Mouse (Mus musculus) neural tube, embryonic 13.5 days (tissue): ENCODE data around the gene Manbal. TPM values are rescaled to one million over a fixed set of nuclear protein-coding genes. Genes with fewer than 3 reads are reported as not detected.
"Not testable (repeated sequence)": the region's sequence is repeated elsewhere in the genome, so short reads cannot be mapped to it uniquely, and the experiment has no call there.

Experiments
- ATAC-seq: fragments of 200-750 bp; cut with Nextera tagmentation; 2 replicates; pipeline ENCODE4 v1.8.0; 2017; ENCODE audit warnings: low read depth, mild to moderate bottlenecking, moderate TSS enrichment, moderate library complexity
- H3K27ac ChIP-seq: fragments of 300-500 bp; sonication (generic); replicated peaks from 2 replicates; pipeline ENCODE4 v1.5.1; 2015; ENCODE audit warnings: moderate library complexity, mild to moderate bottlenecking, inconsistent platforms
- H3K27me3 ChIP-seq: fragments of 300-500 bp; sonication (generic); 2 replicates; pipeline ENCODE4 v1.6.1; 2015; ENCODE audit warnings: mild to moderate bottlenecking, inconsistent platforms
- H3K36me3 ChIP-seq: fragments of 300-500 bp; sonication (generic); 2 replicates; pipeline ENCODE4 v1.6.1; 2015; ENCODE audit warnings: mild to moderate bottlenecking, inconsistent platforms
- H3K4me1 ChIP-seq: fragments of 300-500 bp; sonication (generic); replicated peaks from 2 replicates; pipeline ENCODE4 v1.6.1; 2015; ENCODE audit warnings: inconsistent platforms
- H3K4me2 ChIP-seq: fragments of 300-500 bp; sonication (generic); 2 replicates; pipeline ENCODE4 v1.6.1; 2015; ENCODE audit warnings: inconsistent platforms, mild to moderate bottlenecking, moderate library complexity
- H3K4me3 ChIP-seq: fragments of 300-500 bp; sonication (generic); 2 replicates; pipeline ENCODE4 v1.5.1; 2015; ENCODE audit warnings: mild to moderate bottlenecking, inconsistent platforms
- H3K9ac ChIP-seq: fragments of 300-500 bp; sonication (generic); 2 replicates; pipeline ENCODE4 v1.6.1; 2015; ENCODE audit warnings: moderate library complexity, mild to moderate bottlenecking, inconsistent platforms
- H3K9me3 ChIP-seq: fragments of 300-500 bp; sonication (generic); 2 replicates; pipeline ENCODE4 v1.6.1; 2016; ENCODE audit warnings: inconsistent platforms
- WGBS: fragments of 180-500 bp; shearing (Covaris S2); methylation state at CpG from one replicate; pipeline ENCODE4 v1.1.7; 2015; 5-methylcytosine and 5-hydroxymethylcytosine counted together
- polyA plus RNA-seq: library from polyadenylated mRNA; unstranded; fragments of >200 nt; fragmentation: Nextera tagmentation; extraction: Ambion mirVana; gene quantifications from 2 replicates; pipeline ENCODE4 v1.2.1, GENCODE M21; 2015

Gene Manbal
- polyA plus RNA-seq, 1 experiment from 2014 or later = 89.9 TPM

- Histone ChIP-seq H3K4me1 (peaks cover 52% of the 10 kb centered on the region), H3K36me3 (no peaks in the 10 kb centered on the region), H3K27me3 (no peaks in the 10 kb centered on the region), H3K27ac (no peak overlapping the region), H3K9me3 (no peaks in the 10 kb centered on the region), H3K4me2 (no peak overlapping the region), H3K9ac (0 out of 2 replicates have a peak overlapping the region, but pooled peaks have one; percentile 12), H3K4me3 (no peak overlapping the region)
- no peak for ATAC-seq
- WGBS = 82% methylated on average over 6 of the region's 6 CpGs
These were observed 4.3 kb downstream of the Manbal start for GRCm38 (mm10) chr2:157371696-157372095.

GRCm38 (mm10) chr2:157373681-157374080 is 6.3 kb downstream of the Manbal start:
- Histone ChIP-seq H3K36me3 (no peaks in the 10 kb centered on the region), H3K4me1 (peaks cover 52% of the 10 kb centered on the region), H3K9ac (no peak overlapping the region), H3K4me2 (no peak overlapping the region), H3K9me3 (no peaks in the 10 kb centered on the region), H3K27ac (no peak overlapping the region), H3K4me3 (no peak overlapping the region), H3K27me3 (no peaks in the 10 kb centered on the region)
- WGBS = 80% methylated on average over 3 of the region's 3 CpGs
- no peak for ATAC-seq

GRCm38 (mm10) chr2:157375051-157375450 is 7.7 kb downstream of the Manbal start:
- H3K4me3 ChIP-seq = no peak overlapping the region
- H3K9ac ChIP-seq = no peak overlapping the region
- H3K4me1 ChIP-seq = peaks cover 41% of the 10 kb centered on the region
- H3K27ac ChIP-seq = no peak overlapping the region
- no peak for ATAC-seq
- 46% methylated on average over 8 of the region's 8 CpGs for WGBS
- H3K27me3 ChIP-seq = no peaks in the 10 kb centered on the region
- H3K4me2 ChIP-seq = no peak overlapping the region
- peaks cover 11% of the 10 kb centered on the region; the same call in 1 of the 2 replicates for H3K36me3 ChIP-seq
- no peaks in the 10 kb centered on the region for H3K9me3 ChIP-seq

- 11% methylated on average over 14 of the region's 14 CpGs for WGBS
- Histone ChIP-seq H3K36me3 (peaks cover 18% of the 10 kb centered on the region; the same call in 1 of the 2 replicates), H3K4me3 (peak overlapping the region; percentile 13; the same call in 1 of the 2 replicates), H3K4me2 (peak overlapping the region; percentile 44), H3K27me3 (no peaks in the 10 kb centered on the region), H3K9me3 (no peaks in the 10 kb centered on the region), H3K4me1 (peaks cover 41% of the 10 kb centered on the region), H3K9ac (peak overlapping the region; percentile 57), H3K27ac (peak overlapping the region; percentile 30)
- peak; percentile 55; the same call in 1 of the 2 replicates for ATAC-seq
These were observed 8.7 kb downstream of the Manbal start for GRCm38 (mm10) chr2:157375794-157376757.

- H3K27ac ChIP-seq = peak overlapping the region; percentile 46; the same call in 1 of the 2 replicates
- peaks cover 34% of the 10 kb centered on the region for H3K4me1 ChIP-seq
- H3K4me3 ChIP-seq = no peak overlapping the region
- 11% methylated on average over 3 of the region's 3 CpGs for WGBS
- no peaks in the 10 kb centered on the region for H3K9me3 ChIP-seq
- ATAC-seq = no peak
- H3K27me3 ChIP-seq = no peaks in the 10 kb centered on the region
- H3K4me2 ChIP-seq = no peak overlapping the region
- H3K9ac ChIP-seq = no peak overlapping the region
- peaks cover 21% of the 10 kb centered on the region; the same call in 1 of the 2 replicates for H3K36me3 ChIP-seq
These were observed 9.6 kb downstream of the Manbal start for GRCm38 (mm10) chr2:157376995-157377394.

GRCm38 (mm10) chr2:157384836-157385235 is 17.4 kb downstream of the Manbal start:
- 73% methylated on average over 4 of the region's 4 CpGs for WGBS
- Histone ChIP-seq H3K9me3 (no peaks in the 10 kb centered on the region), H3K4me3 (no peak overlapping the region)

GRCm38 (mm10) chr2:157388901-157389590 is 21.7 kb downstream of the Manbal start:
- ATAC-seq, H3K9me3 ChIP-seq, H3K27me3 ChIP-seq, H3K9ac ChIP-seq, H3K27ac ChIP-seq, H3K4me2 ChIP-seq, H3K4me1 ChIP-seq, H3K4me3 ChIP-seq: not testable (repeated sequence)
- H3K36me3 ChIP-seq = peaks cover 28% of the 10 kb centered on the region
- 92% methylated on average over 14 of the region's 14 CpGs for WGBS

More at GRCm38 (mm10) chr2:157384836-157385235, 17.4 kb downstream of the Manbal start:
- H3K4me2 ChIP-seq = no peak overlapping the region
- no peak for ATAC-seq
- H3K27me3 ChIP-seq = no peaks in the 10 kb centered on the region
- peaks cover 28% of the 10 kb centered on the region for H3K36me3 ChIP-seq
- peak overlapping the region; percentile 33; the same call in 1 of the 2 replicates for H3K27ac ChIP-seq
- H3K9ac ChIP-seq = no peak overlapping the region
- peaks cover 16% of the 10 kb centered on the region; the same call in 1 of the 2 replicates for H3K4me1 ChIP-seq

GRCm38 (mm10) chr2:157389591-157389921 is 22.2 kb downstream of the Manbal start:
- peaks cover 27% of the 10 kb centered on the region for H3K36me3 ChIP-seq
- no peak for ATAC-seq
- H3K27me3 ChIP-seq = no peaks in the 10 kb centered on the region
- no peak overlapping the region for H3K4me3 ChIP-seq
- WGBS = 81% methylated on average over 7 of the region's 7 CpGs
- no peak overlapping the region for H3K27ac ChIP-seq
- H3K9me3 ChIP-seq = no peaks in the 10 kb centered on the region
- H3K9ac ChIP-seq = no peak overlapping the region
- 0 out of 2 replicates have a peak, but pooled peaks cover 8% of the 10 kb centered on the region for H3K4me1 ChIP-seq
- no peak overlapping the region for H3K4me2 ChIP-seq

- H3K27me3 ChIP-seq = no peaks in the 10 kb centered on the region
- 100% methylated on average over 2 of the region's 2 CpGs for WGBS
- H3K9me3 ChIP-seq = no peaks in the 10 kb centered on the region
- H3K4me1 ChIP-seq = peaks cover 17% of the 10 kb centered on the region
- no peak overlapping the region for H3K9ac ChIP-seq
- no peak overlapping the region for H3K4me3 ChIP-seq
- no peak overlapping the region for H3K27ac ChIP-seq
- no peak overlapping the region for H3K4me2 ChIP-seq
- H3K36me3 ChIP-seq = peaks cover 40% of the 10 kb centered on the region
- ATAC-seq = no peak
These were observed 24.9 kb downstream of the Manbal start for GRCm38 (mm10) chr2:157392331-157392730.

- H3K4me2 ChIP-seq = no peak overlapping the region
- 96% methylated on average over 4 of the region's 4 CpGs for WGBS
- H3K9me3 ChIP-seq = no peaks in the 10 kb centered on the region
- no peak overlapping the region for H3K27ac ChIP-seq
- H3K4me1 ChIP-seq = peaks cover 17% of the 10 kb centered on the region
- no peak for ATAC-seq
- no peaks in the 10 kb centered on the region for H3K27me3 ChIP-seq
- H3K4me3 ChIP-seq = no peak overlapping the region
- peaks cover 53% of the 10 kb centered on the region for H3K36me3 ChIP-seq
- no peak overlapping the region for H3K9ac ChIP-seq
These were observed 26.2 kb downstream of the Manbal start for GRCm38 (mm10) chr2:157393549-157393948.

GRCm38 (mm10) chr2:157394868-157395267 is 27.5 kb downstream of the Manbal start:
- no peaks in the 10 kb centered on the region for H3K9me3 ChIP-seq
- H3K36me3 ChIP-seq = peaks cover 57% of the 10 kb centered on the region
- no peak for ATAC-seq
- 72% methylated on average over 6 of the region's 6 CpGs for WGBS
- H3K4me1 ChIP-seq = peaks cover 17% of the 10 kb centered on the region
- 0 out of 2 replicates have a peak overlapping the region, but pooled peaks have one; percentile 22 for H3K9ac ChIP-seq
- H3K4me2 ChIP-seq = no peak overlapping the region
- H3K27me3 ChIP-seq = no peaks in the 10 kb centered on the region
- H3K4me3 ChIP-seq = no peak overlapping the region
- peak overlapping the region; percentile 42; the same call in 1 of the 2 replicates for H3K27ac ChIP-seq

GRCm38 (mm10) chr2:157395371-157395770 is 28.0 kb downstream of the Manbal start:
- WGBS = 47% methylated on average over 5 of the region's 5 CpGs
- H3K4me2 ChIP-seq = no peak overlapping the region
- peaks cover 56% of the 10 kb centered on the region for H3K36me3 ChIP-seq
- H3K4me3 ChIP-seq = no peak overlapping the region
- ATAC-seq = no peak
- H3K9me3 ChIP-seq = no peaks in the 10 kb centered on the region
- peaks cover 17% of the 10 kb centered on the region for H3K4me1 ChIP-seq
- peak overlapping the region; percentile 42 for H3K27ac ChIP-seq
- H3K27me3 ChIP-seq = no peaks in the 10 kb centered on the region
- H3K9ac ChIP-seq = no peak overlapping the region
